Mouse (Mus musculus) left cerebral cortex, postnatal 14 days (tissue): ENCODE results near the gene Ndufa6. TPM values are rescaled to one million over a fixed set of nuclear protein-coding genes. Genes with fewer than 3 reads are reported as not detected.

Source experiments
- microRNA-seq, 2 experiments: library from miRNA; unstranded; fragments of <30 nt; microRNA quantifications; one replicate each; pipeline ENCODE4 v1.2.0; 2022
- total RNA-seq, 2 experiments: library from RNA; stranded (reverse); gene quantifications; 2 replicates each; pipeline ENCODE4 v1.2.3; 2021

Ndufa6 gene
- total RNA-seq, 2 experiments from 2014 or later = 174 to 193 TPM

Small RNA genes lying within 50 kb of the gene (microRNA-seq; reads per million reads assigned to microRNA genes)
- 0 reads per million in 2 experiments for gene Mir7684

Other genes starting within 250 kb of the Ndufa6 start
- gene Ccdc134, start 226.4 kb downstream of the Ndufa6 start, total RNA-seq = 10 to 100 TPM; 10.1 to 12.9 TPM
- gene Srebf2, start 207.1 kb downstream of the Ndufa6 start, total RNA-seq = 100 to 1,000 TPM; 173 to 195 TPM
- gene Shisa8, start 141.5 kb downstream of the Ndufa6 start, total RNA-seq = 1 to 10 TPM; 4.1 to 4.7 TPM
- gene Tnfrsf13c, start 130.0 kb downstream of the Ndufa6 start, total RNA-seq = under 1 TPM; 0.27 to 0.35 TPM
- gene Cenpm, start 109.6 kb downstream of the Ndufa6 start, total RNA-seq = 1 to 10 TPM; 3.3 to 5.0 TPM
- gene 1500009C09Rik, start 101.9 kb downstream of the Ndufa6 start, total RNA-seq = 100 to 1,000 TPM; 104 TPM
- 100 to 1,000 TPM; 428 to 442 TPM for gene Sept3, start 79.4 kb downstream of the Ndufa6 start, total RNA-seq
- not detected for gene Wbp2nl, start 55.4 kb downstream of the Ndufa6 start, total RNA-seq
- 10 to 100 TPM; 35.7 to 37.8 TPM for gene Naga, start 15.4 kb downstream of the Ndufa6 start, total RNA-seq
- 1 to 10 TPM; 1.2 to 1.3 TPM for gene Pheta2, start 15.4 kb downstream of the Ndufa6 start, total RNA-seq
- gene Smdt1, start 15.4 kb downstream of the Ndufa6 start, total RNA-seq = 100 to 1,000 TPM; 130 to 131 TPM
- 10 to 100 TPM; 20.9 to 21.9 TPM for gene Cyp2d22, start 25.9 kb upstream of the Ndufa6 start, total RNA-seq
- gene Cyp2d11, start 39.7 kb upstream of the Ndufa6 start, total RNA-seq = not detected
- gene Cyp2d10, start 52.9 kb upstream of the Ndufa6 start, total RNA-seq = not detected
- gene Cyp2d9, start 79.1 kb upstream of the Ndufa6 start, total RNA-seq = not detected
- not detected for gene Cyp2d12, start 200.8 kb upstream of the Ndufa6 start, total RNA-seq